In the genomic region with DNA sequence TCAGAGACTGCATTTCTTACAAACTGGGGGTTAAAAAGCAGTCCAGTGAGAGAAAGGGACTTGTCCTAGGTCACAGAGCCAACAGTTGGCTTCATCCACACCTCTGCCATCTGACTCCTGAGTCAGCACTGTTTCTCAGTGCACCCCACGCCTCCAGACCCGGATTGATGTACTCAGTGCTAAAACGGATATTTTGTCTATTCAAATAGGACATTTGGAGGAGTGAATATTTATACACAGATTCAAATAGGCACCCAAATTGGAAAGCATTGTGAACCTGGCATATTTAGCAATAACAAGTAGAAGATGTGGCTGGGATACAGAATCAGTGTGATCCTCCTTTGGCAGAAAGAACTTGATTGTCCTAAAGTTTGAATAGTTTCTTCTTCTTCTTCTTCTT, we compare ENCODE assay signal across 17 mouse cellular contexts.
"Had no signal": no experiment of that assay in that cellular context is flagged by ENCODE, and none has a peak within 500 bp of the region (broad histone marks: within the 10 kb centered on the region; RNA-seq: fewer than 3 reads in every experiment).

No protein-coding gene starts in this region.

- H3K9ac ChIP-seq: limb, embryonic 12.5 days; liver, embryonic 13.5 days; liver, postnatal 0 days; lung, embryonic 15.5 days; midbrain, embryonic 13.5 days; neural tube, embryonic 15.5 days had no signal

- H3K36me3 ChIP-seq: limb, embryonic 12.5 days; liver, embryonic 13.5 days; lung, embryonic 15.5 days; midbrain, embryonic 13.5 days; neural tube, embryonic 15.5 days had no signal

- H3K4me2 ChIP-seq: limb, embryonic 12.5 days; liver, embryonic 13.5 days; lung, embryonic 15.5 days; midbrain, embryonic 13.5 days; neural tube, embryonic 15.5 days had no signal

- ATAC-seq: inflammation-experienced regulatory T-cells, adult 6 months; intestine, postnatal 0 days; liver, postnatal 0 days; midbrain, embryonic 13.5 days had no signal

- DNase-seq: kidney, adult 8-10 months; kidney, postnatal 25 days; liver; liver, embryonic 13.5 days; liver, postnatal 0 days; lung, postnatal 36 days; right cerebral cortex, postnatal 4 days; spleen, adult 18-20 months; thymus, adult 2 months; thymus, postnatal 25 days had no signal

- H3K4me1 ChIP-seq: limb, embryonic 12.5 days; liver, embryonic 13.5 days; lung, embryonic 15.5 days; midbrain, embryonic 13.5 days; neural tube, embryonic 15.5 days had no signal

- H3K4me3 ChIP-seq: left cerebral cortex, adult 2 months; limb, embryonic 12.5 days; liver, embryonic 13.5 days; lung, embryonic 15.5 days; midbrain, embryonic 13.5 days; neural tube, embryonic 15.5 days had no signal

- H3K27me3 ChIP-seq: limb, embryonic 12.5 days; liver, embryonic 13.5 days; lung, embryonic 15.5 days; midbrain, embryonic 13.5 days; neural tube, embryonic 15.5 days had no signal

- H3K27ac ChIP-seq: left cerebral cortex, adult 2 months; limb, embryonic 12.5 days; liver, embryonic 13.5 days; lung, embryonic 15.5 days; midbrain, embryonic 13.5 days; neural tube, embryonic 15.5 days had no signal

- H3K9me3 ChIP-seq: limb, embryonic 12.5 days; liver, embryonic 13.5 days; lung, embryonic 15.5 days; midbrain, embryonic 13.5 days; neural tube, embryonic 15.5 days had no signal
